Mouse (Mus musculus) neutrophil, adult 83 days (primary cell): ENCODE measurements around the gene Swt1. TPM values are rescaled to one million over a fixed set of nuclear protein-coding genes. Genes with fewer than 3 reads are reported as not detected.

Source experiments
- total RNA-seq, 2 experiments: library from RNA; stranded (reverse); gene quantifications; one replicate each; pipeline ENCODE4 v1.2.4; 2023

Swt1 gene
- total RNA-seq: 10 to 100 TPM; 16.3 to 17.1 TPM

GRCm38 (mm10) chr1:151428263-151429221 is at the start of gene Swt1, which contains the start of gene Trmt1l:
Swt1 (minus strand) TSS chr1:151428455.
Trmt1l (plus strand) TSS chr1:151428542.

GRCm38 (mm10) chr1:151344283-151345108 is 83.8 kb downstream of the Swt1 start, which contains the start of gene Ivns1abp:
Ivns1abp (plus strand) TSS chr1:151344477.

Other genes with a start within 250 kb of the Swt1 start
- gene Gm47985, start 245.9 kb downstream of the Swt1 start, total RNA-seq: not detected
- under 1 TPM in 1 of 2 experiments, not detected in 1; 0.66 TPM for gene Gm8947, start 236.1 kb downstream of the Swt1 start, total RNA-seq
- under 1 TPM in 1 of 2 experiments, not detected in 1; 0.39 TPM for gene Gm47995, start 230.0 kb downstream of the Swt1 start, total RNA-seq
- not detected for gene 3110040M04Rik, start 224.3 kb downstream of the Swt1 start, total RNA-seq
- gene Gm47996, start 218.3 kb downstream of the Swt1 start, total RNA-seq: not detected
- gene Ivns1abp, start 84.0 kb downstream of the Swt1 start, total RNA-seq: 10 to 100 TPM; 71.9 to 82.6 TPM
- gene Trmt1l, start 87 bp upstream of the Swt1 start, total RNA-seq: 10 to 100 TPM; 23.4 to 25.9 TPM
- 10 to 100 TPM; 21.1 to 23.2 TPM for gene Rnf2, start 72.5 kb upstream of the Swt1 start, total RNA-seq
- 100 to 1,000 TPM; 187 to 189 TPM for gene Fam129a, start 142.7 kb upstream of the Swt1 start, total RNA-seq